Mouse (Mus musculus) ovary, postnatal 36 days (tissue): ENCODE data around the gene Lrrfip2.

Experiments used
- DNase-seq: peaks from one replicate; pipeline ENCODE4 v3.0.0; 2022; ENCODE audit warnings: low spot score, mixed read lengths

Lrrfip2 gene

DNA sequence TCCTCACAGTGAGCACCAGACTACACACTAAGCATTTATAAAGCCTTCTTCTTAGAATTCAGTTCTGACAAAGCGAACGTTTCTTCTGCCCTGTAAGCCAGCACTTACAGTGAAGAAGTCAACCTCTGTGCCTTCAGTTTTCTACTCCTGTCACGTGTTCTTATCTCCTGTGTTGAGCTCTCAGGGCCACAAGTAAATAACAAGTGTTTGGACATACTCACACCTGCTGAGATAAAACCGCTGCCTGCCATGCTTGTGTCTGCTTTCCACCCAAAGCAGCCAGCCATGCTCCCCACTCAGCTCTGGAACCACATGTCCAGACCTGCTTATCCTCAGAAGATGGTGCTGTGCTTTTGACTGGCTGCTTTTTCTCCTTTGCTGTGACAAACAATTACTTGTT lies 49.2 kb downstream of the Lrrfip2 start:
- no peak for DNase-seq

DNA sequence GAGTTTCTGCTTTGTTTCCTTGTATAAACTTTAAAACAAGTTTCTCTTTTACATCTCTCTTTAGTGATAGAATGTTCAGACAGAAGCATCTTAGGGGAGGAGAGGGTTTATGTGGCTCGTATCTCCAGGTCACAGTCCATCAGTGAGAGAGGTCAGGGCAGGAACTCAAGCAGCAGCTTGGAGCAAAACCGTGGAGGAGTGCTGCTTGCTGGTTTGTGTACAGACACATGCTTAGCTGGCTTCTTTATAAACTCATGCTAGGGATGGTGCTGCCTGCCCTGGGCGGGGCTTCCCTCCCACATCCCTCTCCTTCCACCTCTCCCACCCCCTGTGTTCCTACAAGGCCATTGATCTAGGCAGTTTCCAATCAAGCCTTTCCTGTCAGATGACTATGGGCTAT lies 53.0 kb downstream of the Lrrfip2 start:
- DNase-seq, result no peak

DNA sequence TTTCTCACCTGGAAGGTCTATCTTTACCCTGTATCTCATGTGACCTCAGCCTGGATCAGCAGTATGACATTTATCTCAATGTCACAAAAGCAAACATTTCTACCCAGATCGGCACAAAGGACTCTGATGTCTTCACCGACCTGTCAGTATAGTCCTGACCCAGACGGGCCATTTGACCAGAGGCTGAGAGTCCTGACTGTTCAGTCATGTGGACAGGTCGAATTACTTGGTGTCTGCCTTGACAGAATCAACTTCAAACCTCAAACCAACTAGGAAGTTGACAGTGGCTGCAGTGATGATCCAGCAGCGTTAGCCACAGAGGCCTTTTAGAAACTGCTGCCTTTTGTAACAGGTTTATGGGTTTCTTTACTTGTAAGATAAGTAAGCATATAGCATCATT lies 56.7 kb downstream of the Lrrfip2 start:
- no peak for DNase-seq

DNA sequence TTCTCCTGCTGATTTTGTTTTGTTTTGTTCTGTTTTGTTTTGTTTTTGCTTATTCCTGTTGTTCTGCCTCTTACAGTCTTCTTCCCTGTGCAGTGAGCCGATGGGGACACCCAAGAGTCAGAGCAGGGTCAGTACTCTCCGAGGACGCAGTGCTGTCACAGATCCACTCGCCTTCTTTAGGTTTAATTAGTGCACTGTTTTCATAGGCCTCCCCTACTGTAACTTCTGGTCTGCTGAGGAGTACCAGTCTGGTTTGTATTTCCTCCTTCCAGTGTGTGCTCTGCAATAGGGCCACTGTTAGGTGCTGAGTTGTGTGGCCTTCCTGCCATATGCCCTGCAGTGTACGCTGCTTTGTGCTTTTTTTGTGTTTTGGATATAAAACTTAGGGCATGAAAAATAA lies 61.6 kb downstream of the Lrrfip2 start:
- no peak for DNase-seq

DNA sequence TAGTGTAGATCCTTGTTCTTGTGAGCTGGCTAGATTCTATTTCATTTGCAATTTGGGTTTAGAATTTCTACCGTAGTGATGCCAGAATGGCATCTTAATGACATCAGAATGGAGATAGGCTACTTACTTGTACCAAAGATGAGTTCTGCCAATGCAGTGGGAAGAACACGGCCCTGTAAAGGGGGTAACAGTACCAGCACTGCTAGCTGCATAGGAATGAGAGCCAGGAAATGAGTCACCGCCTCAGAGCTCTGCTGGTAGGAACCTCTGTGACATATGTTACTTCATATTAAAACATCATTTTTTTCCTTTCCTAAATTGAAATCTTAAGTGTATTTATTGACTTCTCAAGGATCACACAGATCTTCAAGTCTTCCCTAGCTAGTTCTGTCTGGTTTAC lies 64.8 kb downstream of the Lrrfip2 start:
- DNase-seq, result no peak

DNA sequence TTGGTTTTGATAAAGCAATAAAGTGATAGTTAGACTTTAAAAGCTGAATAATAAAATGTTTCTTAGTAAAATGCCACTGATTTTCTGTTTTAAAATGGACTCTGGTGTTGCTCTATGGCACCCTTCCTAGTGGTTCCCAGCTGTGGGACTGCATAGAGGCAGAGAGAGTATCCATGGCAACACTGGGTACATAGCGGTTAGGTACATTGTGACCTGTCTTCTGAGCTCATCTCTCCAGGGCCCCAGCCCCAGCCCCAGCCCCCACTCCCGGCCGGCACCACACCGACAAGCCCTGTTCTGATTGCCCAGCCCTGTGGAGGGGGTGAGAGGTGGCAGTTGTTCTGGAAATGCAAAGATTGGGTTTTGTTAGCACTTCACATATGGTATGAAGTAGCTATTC lies 67.5 kb downstream of the Lrrfip2 start:
- DNase-seq, result no peak

DNA sequence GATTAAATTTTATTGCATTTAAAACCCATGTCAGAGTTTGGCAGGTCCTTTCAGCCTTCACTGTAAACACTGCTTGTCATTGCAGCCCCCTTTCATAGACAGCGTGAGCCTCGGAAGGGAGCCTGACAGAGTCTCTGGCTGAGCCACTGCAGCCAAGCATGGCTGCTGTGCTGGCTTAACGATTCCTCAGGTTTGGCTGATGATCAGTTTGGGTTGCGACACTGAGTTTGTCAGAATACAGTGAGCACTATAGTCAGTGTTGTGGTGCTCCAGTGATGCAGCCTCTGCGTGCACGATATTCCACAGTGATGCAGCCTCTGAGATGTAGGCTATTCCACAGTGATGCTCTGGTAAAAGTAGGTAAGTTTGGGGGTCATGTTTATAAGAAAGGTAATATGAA lies 69.5 kb downstream of the Lrrfip2 start:
- no peak for DNase-seq

DNA sequence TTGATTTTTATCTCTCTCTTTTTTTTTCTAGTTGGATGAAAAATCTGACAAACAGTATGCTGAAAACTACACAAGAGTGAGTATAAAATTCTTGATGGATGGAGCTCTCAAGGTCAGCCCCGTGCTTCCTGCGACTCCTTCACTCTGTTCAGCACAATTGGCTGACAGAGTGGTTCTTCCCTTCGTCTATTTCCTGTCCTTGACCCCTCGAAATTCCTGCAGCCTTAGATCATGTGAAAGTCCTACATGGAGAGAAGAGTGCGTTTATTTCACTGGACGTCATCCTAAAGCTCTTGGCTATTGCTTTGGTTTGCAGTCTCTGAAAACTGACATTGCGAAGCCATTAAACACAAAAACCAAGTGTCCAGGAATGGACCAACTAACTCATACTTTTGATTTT lies 71.3 kb downstream of the Lrrfip2 start:
- no peak for DNase-seq

DNA sequence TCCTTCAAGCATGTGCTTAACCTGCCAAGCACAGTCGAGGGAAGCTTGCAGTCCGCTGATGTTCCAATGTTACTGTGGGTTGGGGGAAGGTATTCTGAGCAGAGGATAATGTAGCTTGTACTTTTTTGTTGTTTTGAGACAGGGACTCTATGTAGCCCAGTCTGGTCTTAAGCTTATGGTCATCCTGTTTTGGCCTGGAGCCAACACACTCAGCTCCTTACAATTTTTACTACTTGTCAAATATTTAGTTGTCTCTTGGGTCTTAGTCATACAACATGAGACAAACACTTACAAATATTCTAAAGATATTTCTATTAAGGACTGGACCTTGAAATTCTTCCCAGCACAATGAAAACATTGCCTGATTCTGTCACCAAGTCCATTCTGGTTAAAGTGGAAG lies 75.8 kb downstream of the Lrrfip2 start:
- no peak for DNase-seq

DNA sequence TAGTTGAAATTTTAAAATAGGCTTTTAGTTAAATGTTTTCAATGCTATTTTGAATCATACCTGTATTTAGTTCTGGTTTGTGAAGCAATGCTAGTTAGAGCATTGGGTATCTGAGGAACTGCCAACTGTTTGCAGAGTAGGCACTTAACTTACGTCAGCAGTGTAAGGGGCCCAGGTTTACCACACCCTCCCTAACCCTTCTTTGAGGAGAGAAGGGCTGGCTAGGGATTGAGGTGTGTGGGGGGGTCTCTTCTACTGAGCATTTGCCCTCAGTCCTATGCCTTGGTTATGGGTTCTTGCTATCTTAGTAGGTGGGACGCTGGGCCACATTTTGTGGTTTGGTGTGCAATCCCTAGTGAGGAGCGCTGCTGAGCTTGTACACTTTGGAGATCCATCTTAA lies 79.7 kb downstream of the Lrrfip2 start:
- DNase-seq, result no peak

DNA sequence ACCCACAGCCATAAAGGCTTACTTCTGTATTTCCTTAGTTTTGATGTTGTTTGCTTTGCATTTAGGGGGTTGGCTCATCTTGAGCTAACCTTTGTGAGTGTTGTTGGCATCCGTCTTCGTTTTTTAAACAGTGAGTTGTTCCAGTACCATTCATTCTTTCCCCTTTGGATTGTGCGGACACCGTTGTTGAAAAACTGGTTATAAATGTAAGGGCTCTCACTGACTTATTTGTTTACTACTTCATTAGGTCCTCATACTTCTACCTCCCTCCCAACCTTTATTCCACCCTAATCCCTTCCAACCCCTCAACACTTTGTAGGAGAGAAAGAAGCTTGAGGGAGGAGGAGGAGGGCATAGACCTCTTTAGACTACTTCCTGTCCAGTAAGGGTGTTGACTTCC lies 80.3 kb downstream of the Lrrfip2 start:
- no peak for DNase-seq

DNA sequence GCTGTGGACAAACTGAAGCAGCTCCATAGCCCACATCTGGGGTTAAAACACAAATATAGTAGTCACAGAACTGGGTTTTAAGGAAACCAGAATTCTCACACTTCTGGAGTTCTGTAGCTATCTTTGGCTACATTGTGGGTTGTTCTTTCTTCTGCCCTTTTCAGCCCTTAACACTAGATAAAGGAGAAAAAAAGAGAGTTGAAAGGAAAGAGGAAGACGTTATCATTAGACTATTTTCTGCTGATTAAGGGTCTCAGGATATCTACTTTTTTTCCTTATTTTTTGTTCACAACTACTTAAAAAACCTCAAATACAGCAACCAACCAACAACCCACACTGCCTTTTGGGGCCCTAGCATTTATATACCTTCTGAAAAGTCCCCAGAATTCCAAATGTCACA lies 80.9 kb downstream of the Lrrfip2 start:
- no peak for DNase-seq

DNA sequence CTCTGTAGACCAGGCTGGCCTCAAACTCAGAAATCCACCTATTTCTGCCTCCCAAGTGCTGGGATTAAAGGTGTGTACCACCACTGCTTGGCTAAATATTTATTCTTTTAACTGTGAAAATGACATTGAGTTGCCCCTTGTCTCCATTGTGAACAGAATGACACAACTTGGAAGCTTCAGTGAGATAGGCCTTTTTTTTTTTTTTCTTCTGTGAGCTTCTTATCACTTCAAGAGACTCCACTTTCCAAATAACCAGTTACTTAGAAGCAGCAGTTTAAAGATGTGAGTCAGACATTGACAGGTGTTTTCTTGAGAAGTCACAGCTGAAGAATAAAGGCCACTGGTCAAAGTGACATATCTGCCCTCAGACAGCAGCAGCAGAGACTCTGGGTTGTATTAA lies 82.8 kb downstream of the Lrrfip2 start:
- DNase-seq, result no peak

DNA sequence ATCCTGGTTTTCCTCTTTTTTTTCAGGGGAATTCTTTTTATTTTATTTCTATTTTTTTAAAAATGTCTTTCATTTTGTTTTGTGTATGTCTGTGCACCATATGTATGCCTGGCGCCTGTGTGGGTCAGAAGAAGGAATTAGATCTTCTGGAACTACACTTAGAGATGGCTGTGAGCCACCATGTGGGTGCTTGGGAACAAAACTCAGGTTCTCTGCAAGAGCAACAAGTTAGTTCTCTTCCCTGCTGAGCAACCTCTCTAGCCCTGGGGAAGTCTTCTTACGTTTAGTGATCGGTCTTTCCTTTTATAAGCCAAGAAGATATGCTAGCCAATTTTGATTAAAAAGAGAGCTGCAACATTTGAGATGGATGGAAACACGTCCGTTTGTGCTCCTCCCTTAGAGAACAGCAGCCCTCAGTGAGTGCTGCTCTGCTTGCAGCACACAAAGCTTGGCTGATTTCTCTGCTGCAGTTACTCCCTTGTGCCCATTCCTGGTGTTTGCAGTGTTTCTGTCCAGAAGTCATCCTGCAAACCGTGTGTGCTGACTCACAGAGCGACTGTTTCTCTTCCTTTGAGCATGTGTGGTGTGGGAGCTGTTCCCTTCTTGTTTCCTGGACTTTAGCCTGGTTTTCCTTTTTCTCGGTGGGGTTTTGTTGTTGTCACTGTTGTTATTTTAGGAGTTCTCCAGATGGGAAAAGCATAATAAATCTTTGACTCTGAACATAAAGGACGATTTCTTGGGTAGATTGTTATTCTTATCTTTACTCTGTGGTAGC lies 87.4 kb downstream of the Lrrfip2 start:
- DNase-seq, result no peak

DNA sequence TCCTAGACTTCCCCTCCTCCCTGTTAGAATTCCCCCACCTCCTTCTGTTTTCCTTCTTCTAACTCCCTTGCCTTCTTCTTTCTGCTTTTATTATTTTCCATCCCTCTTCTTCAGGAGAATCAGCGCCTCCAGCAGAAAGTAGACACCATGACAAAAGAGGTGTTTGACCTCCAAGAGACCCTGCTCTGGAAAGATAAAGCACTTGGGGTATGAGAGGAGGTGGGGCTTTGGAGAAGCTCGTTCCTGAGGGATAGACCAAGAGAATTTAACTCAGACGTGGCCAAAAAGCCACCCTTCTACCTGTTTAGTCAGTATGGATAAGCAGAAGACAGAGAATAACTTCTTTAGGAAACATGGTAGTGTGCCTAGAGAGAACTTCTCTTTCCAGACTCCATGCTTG lies 90.3 kb downstream of the Lrrfip2 start:
- DNase-seq, result no peak

DNA sequence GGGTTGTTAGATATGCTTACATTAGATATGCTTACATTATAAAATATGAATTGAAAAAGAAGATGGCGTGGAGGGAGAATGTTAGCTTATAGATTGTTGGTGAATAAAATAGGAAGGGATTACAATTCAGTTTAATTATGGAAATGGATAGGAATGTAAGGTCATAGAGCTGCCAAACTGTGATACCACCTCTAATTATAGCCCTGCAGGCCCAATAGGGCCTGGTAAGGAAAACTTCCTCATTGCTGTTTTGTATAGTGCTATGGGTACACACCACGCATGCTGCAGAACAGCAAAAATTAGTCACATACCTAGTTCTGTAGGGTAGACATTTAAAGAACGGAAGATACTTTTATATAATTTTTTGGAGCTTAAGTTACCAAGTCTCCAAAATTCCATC lies 90.8 kb downstream of the Lrrfip2 start:
- DNase-seq, result no peak

DNA sequence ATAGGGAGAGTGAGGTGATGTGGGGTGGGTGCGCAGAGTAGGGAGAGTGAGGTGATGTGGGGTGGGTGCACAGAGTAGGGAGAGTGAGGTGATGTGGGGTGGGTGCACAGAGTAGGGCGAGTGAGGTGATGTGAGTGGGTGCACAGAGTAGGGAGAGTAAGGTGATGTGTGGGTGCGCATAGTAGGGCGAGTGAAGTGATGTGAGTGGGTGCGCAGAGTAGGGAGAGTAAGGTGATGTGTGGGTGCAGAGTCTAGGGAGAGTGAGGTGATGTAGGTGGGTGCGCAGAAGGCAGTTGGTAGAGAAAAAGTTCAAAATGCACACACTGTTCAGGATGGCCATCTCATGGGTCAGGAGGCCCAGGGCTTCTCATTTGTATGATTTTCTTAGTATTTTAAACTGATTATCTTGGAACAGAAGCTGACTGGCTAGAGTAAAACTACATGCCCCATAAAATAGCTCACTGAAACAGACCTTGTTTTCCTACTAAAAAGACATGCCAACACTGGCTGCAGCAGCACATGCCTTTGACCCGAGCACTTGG lies 91.8 kb downstream of the Lrrfip2 start:
- DNase-seq, result no peak

DNA sequence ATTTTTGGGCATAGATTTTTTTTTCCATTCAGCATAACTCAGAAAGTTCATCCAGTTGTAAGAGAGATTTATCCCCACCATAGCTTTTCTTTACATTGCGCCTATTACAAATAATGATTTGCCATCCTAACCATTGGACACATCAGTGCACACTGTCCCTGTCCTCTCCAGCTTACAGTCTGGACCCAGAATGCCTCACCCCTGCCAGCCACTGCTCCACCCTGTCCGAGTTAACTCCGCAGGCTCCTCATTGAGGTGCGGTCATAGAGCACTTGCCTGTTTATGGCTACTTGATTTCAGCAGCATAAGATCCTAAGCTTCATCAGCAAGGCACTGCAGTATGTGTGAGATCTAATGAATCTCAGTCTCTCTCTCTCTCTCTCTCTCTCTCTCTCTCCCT lies 93.0 kb downstream of the Lrrfip2 start:
- DNase-seq, result no peak

DNA sequence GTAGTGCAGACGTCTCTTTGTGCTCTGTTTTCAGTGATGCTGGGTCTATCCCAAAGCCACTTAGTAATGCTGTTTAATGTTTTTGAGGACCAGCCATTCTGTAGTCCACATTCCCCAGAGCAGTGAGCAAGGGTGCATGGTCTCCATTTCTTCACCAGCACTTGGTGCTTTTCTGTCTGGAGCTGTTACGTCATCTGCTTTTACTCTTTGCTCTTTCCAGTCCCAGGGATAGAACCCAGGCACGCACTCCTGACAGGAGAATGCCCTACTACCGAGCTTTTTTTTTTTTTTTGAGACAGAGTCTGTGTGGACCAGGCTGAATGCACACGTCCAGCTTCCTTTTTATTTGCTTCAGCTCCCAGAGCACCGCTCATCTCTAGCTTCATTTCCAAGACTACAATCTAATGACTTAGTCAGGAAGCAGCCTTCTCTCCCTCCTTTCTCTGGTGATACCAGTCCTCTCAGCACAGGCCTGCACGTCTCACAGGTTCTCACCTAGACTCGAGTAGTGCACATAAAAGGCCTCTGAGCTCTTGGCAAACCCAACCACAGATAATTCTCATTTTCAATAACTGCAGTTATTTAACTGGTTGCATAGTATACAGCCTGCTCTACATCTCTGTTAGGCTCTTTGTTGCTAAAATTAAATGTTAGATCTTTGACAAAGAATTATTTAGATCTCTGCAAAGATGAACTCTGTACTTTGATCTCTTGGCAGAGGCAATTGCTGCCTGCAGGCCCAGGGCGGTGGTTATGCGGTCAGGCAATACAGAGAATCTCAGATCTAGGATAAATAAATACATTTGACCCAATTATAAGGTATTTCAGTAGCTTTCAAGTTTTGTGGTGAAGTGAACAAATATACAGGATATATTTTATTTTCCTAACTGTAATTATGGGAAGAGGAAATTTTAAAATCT lies 94.0 kb downstream of the Lrrfip2 start:
- no peak for DNase-seq

DNA sequence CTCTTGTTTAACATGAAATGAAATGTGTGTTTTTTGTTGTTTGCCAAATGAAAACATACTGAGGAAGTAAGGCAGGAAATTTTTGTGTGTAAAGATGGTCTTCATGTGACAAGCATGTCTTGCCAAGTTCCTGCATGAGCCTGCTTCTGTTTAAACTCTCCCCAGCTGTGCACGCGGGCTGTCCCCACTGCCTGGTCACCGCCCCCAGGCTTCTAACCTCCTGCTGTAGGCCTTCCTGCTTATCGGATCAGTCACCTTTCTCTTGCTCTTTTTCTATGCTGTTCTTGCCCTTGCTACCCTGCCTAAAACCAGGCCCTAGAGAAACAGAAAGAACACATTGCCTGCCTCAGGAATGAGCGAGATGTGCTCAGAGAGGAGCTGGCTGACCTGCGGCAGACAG lies 96.1 kb downstream of the Lrrfip2 start:
- no peak for DNase-seq

DNA sequence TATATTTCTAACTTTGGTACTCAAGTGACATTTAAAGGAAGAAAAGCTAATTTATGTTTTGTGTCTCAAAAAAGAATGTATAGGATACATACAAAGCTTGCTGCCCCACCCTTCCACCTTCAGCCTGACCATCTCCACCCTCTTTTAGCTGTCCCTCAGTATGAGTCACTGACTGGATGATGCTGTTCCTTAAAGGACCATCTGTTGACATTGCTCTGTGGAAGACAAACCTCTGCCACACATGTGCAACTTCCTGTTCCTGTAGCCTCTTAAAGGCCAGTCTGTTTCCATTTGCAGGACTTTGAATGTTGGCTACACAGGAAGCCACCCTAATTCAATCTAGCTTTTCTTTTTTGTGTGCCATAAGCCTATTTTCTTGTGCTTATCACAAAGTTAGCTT lies 99.0 kb downstream of the Lrrfip2 start:
- no peak for DNase-seq

DNA sequence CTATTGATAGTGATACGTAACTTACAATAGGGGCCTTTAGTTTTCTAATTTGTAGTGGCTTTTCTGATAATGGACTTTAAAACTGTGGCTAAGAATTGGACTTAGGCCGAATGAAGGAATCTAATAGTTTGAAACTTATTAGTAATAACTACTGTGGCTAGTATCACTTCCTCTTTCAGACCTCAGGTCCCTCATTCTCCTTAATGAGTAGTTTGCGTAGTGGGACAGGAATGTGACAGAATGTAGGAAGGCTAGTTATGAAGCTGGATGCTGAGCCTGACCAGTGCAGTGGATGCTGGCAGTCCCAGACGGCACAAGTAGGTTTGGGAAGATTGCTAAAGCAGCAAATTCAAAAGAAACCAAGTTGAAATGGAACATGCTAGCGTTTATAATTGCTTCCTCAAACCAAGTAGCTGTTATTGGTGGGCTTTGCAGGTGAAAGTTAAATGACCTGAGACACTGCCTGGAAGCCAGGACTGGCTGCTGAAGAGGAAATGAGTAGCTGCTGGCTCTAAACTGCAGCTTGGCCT lies 103.2 kb downstream of the Lrrfip2 start:
- DNase-seq, result no peak

DNA sequence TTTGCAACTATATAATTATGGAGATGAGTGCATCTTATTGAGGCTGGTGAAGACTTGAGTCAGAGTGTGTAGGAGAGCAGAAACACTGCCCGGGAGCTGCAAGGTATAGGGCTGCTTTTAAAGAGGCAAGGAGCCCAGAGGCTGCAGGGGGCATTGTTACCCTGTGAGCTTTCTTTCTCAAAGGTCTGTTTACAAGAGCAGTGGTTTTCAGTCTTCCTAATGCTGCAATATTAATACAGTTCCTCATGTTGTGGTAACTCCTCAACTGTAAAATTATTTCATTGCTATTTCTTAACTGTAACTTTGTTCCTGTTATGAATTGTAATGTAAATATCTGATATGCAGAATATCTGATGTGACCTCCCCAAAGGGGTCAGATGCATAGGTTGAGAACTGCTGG lies 104.2 kb downstream of the Lrrfip2 start:
- DNase-seq, result no peak
